Comparison of ENCODE assay signal across 7 mouse cellular contexts in genomic region chr9:69472724-69473123, GRCm38 (mm10). TPM values are rescaled to one million over a fixed set of nuclear protein-coding genes. Genes with fewer than 3 reads are reported as not detected.
DNase-seq lines count a peak whose midpoint lies in the region; ATAC-seq lines count a peak whose summit lies in the region.

No protein-coding gene starts in this region.

- H3K9ac ChIP-seq in heart, embryonic 15.5 days = no peak overlapping the region
- H3K9ac ChIP-seq in liver, embryonic 16.5 days (ENCODE audit: low read depth, low read length) = no peak overlapping the region

- WGBS in heart, embryonic 15.5 days = 17% methylated on average over 6 of the region's 6 CpGs
- 49% methylated on average over 6 of the region's 6 CpGs for WGBS in liver, embryonic 16.5 days (ENCODE audit: insufficient replicate concordance)

- no peak overlapping the region for H3K4me3 ChIP-seq in heart, embryonic 15.5 days
- no peak overlapping the region for H3K4me3 ChIP-seq in liver, embryonic 16.5 days (ENCODE audit: low read depth, low read length)

- H3K27ac ChIP-seq in heart, embryonic 15.5 days = peak overlapping the region; percentile 91
- H3K27ac ChIP-seq in liver, embryonic 16.5 days (ENCODE audit: low read length) = no peak overlapping the region

- H3K4me2 ChIP-seq in heart, embryonic 15.5 days = no peak overlapping the region
- no peak overlapping the region for H3K4me2 ChIP-seq in liver, embryonic 16.5 days (ENCODE audit: low read depth, low read length)

- ATAC-seq in heart, embryonic 15.5 days (replicated peaks; ENCODE audit: insufficient number of reproducible peaks, insufficient read depth, low FRiP score, low read depth) = peak; percentile 66
- peak; percentile 65 for ATAC-seq in liver, embryonic 16.5 days (ENCODE audit: low read depth)

- H3K4me1 ChIP-seq in heart, embryonic 15.5 days (replicated peaks) = peaks cover 73% of the 10 kb centered on the region
- no peaks in the 10 kb centered on the region; the same call in 1 of the 2 replicates for H3K4me1 ChIP-seq in liver, embryonic 16.5 days (ENCODE audit: control insufficient read depth, low read depth, low read length)

- no peaks in the 10 kb centered on the region for H3K9me3 ChIP-seq in heart, embryonic 15.5 days (replicated peaks)
- H3K9me3 ChIP-seq in liver, embryonic 16.5 days (replicated peaks; ENCODE audit: control insufficient read depth, low read length) = no peaks in the 10 kb centered on the region

- DNase-seq in Muller cell, postnatal 12 days (ENCODE audit: inconsistent ontology term) = peak; percentile 95
- peak; percentile 83 for DNase-seq in adrenal gland, postnatal 10 days
- no peak for DNase-seq in embryo, embryonic 11 days
- DNase-seq in thymus, postnatal 25 days = no peak
- DNase-seq in yolk sac, embryonic 10.5 days (ENCODE audit: low spot score) = no peak

- H3K36me3 ChIP-seq in heart, embryonic 15.5 days = peaks cover 33% of the 10 kb centered on the region
- peaks cover 4% of the 10 kb centered on the region for H3K36me3 ChIP-seq in liver, embryonic 16.5 days (ENCODE audit: control insufficient read depth, insufficient read depth)

- H3K27me3 ChIP-seq in heart, embryonic 15.5 days = no peaks in the 10 kb centered on the region
- no peaks in the 10 kb centered on the region for H3K27me3 ChIP-seq in liver, embryonic 16.5 days (ENCODE audit: control insufficient read depth, insufficient read depth, low read depth, low read length)

RNA-seq across cellular contexts. Expression of gene Anxa2, which starts 19.3 kb away (rescaled TPM):
- total RNA-seq in adrenal gland, postnatal 10 days (2021) = 100 to 1,000 TPM; 333 to 340 TPM
- 544 and 629 TPM in 2 replicates for polyA plus RNA-seq in heart, embryonic 15.5 days (2015; fragmentation: Nextera tagmentation; extraction: Ambion mirVana)
- polyA plus RNA-seq in liver, embryonic 16.5 days (2015; fragmentation: Nextera tagmentation; extraction: Ambion mirVana) = 185 and 198 TPM in 2 replicates

Comparison
In these comparisons a context has a peak if more than half of its experiments do, and no peak if none do; other contexts are left out.
1. DNase-seq: peak in Muller cell, postnatal 12 days (single experiment) and adrenal gland, postnatal 10 days (single experiment); none in embryo, embryonic 11 days (single experiment), thymus, postnatal 25 days (single experiment) and yolk sac, embryonic 10.5 days (single experiment).